Mouse (Mus musculus) lung, postnatal 0 days (tissue): ENCODE results near the gene Nhlrc1. TPM values are rescaled to one million over a fixed set of nuclear protein-coding genes. Genes with fewer than 3 reads are reported as not detected.

ENCODE experiments used
- ATAC-seq: fragments of 200-750 bp; cut with Nextera tagmentation; 2 replicates; pipeline ENCODE4 v1.8.0; 2017; ENCODE audit warnings: moderate library complexity
- DNase-seq: peaks from one replicate; pipeline ENCODE4 v3.0.0-alpha.2; 2016; ENCODE audit warnings: low spot score
- H3K27ac ChIP-seq: fragments of 300-500 bp; sonication (generic); 2 replicates; pipeline ENCODE4 v1.5.1; 2014; ENCODE audit warnings: antibody characterized with exemption, mild to moderate bottlenecking, low read length, mixed read lengths
- H3K27me3 ChIP-seq: fragments of 300-500 bp; sonication (generic); replicated peaks from 2 replicates; pipeline ENCODE4 v1.6.1; 2014; ENCODE audit warnings: low read length, mixed read lengths; ENCODE audit not compliant: insufficient read depth
- H3K36me3 ChIP-seq: fragments of 300-500 bp; sonication (generic); 2 replicates; pipeline ENCODE4 v1.6.1; 2014; ENCODE audit warnings: low read length, mixed read lengths; ENCODE audit not compliant: insufficient read depth
- H3K4me1 ChIP-seq: fragments of 300-500 bp; sonication (generic); 2 replicates; pipeline ENCODE4 v1.6.1; 2014; ENCODE audit warnings: antibody characterized with exemption, low read depth, low read length, mixed read lengths; ENCODE audit not compliant: insufficient read depth
- H3K4me2 ChIP-seq: fragments of 300-500 bp; sonication (generic); replicated peaks from 2 replicates; pipeline ENCODE4 v1.6.1; 2014; ENCODE audit warnings: low read depth, mild to moderate bottlenecking, low read length, moderate library complexity, mixed read lengths
- H3K4me3 ChIP-seq: fragments of 300-500 bp; sonication (generic); 2 replicates; pipeline ENCODE4 v1.5.1; 2014; ENCODE audit warnings: low read depth, low read length
- H3K9ac ChIP-seq: fragments of 300-500 bp; sonication (generic); replicated peaks from 2 replicates; pipeline ENCODE4 v1.6.1; 2014; ENCODE audit warnings: low read depth, mild to moderate bottlenecking
- H3K9me3 ChIP-seq: fragments of 300-500 bp; sonication (generic); 2 replicates; pipeline ENCODE4 v1.6.1; 2016; ENCODE audit warnings: low read length, mixed read lengths
- CTCF ChIP-seq: IDR thresholded peaks from 2 replicates; pipeline ENCODE4 v1.5.1; 2016; ENCODE audit warnings: antibody characterized with exemption, mild to moderate bottlenecking
- EP300 ChIP-seq: IDR thresholded peaks from 2 replicates; pipeline ENCODE4 v1.6.1; 2016; ENCODE audit warnings: antibody characterized with exemption, mild to moderate bottlenecking, control low read depth
- WGBS: fragments of 180-500 bp; shearing (Covaris S2); extraction: QIAGEN DNeasy Blood & Tissue Kit; methylation state at CpG from one replicate; pipeline ENCODE4 v1.1.7; 2014; 5-methylcytosine and 5-hydroxymethylcytosine counted together
- polyA plus RNA-seq: library from polyadenylated mRNA; unstranded; fragments of >200 nt; fragmentation: Nextera tagmentation; extraction: Ambion mirVana; gene quantifications from 2 replicates; pipeline ENCODE4 v1.2.1, GENCODE M21; 2015

Nhlrc1 gene
- polyA plus RNA-seq, 1 experiment from 2014 or later: 2.1 TPM

GRCm38 (mm10) chr13:47050009-47050408, 35.4 kb upstream of the Nhlrc1 start:
- Histone ChIP-seq H3K4me1 (no peaks in the 10 kb centered on the region), H3K27me3 (no peaks in the 10 kb centered on the region), H3K4me2 (no peak overlapping the region), H3K4me3 (no peak overlapping the region), H3K9me3 (no peaks in the 10 kb centered on the region), H3K9ac (no peak overlapping the region), H3K36me3 (peaks cover 14% of the 10 kb centered on the region; the same call in 1 of the 2 replicates), H3K27ac (no peak overlapping the region)
- 58% methylated on average over 4 of the region's 4 CpGs for WGBS
- ATAC-seq (no peak), DNase-seq (no peak)
- TF ChIP-seq EP300: no peak
- no peak for TF ChIP-seq CTCF

DNA sequence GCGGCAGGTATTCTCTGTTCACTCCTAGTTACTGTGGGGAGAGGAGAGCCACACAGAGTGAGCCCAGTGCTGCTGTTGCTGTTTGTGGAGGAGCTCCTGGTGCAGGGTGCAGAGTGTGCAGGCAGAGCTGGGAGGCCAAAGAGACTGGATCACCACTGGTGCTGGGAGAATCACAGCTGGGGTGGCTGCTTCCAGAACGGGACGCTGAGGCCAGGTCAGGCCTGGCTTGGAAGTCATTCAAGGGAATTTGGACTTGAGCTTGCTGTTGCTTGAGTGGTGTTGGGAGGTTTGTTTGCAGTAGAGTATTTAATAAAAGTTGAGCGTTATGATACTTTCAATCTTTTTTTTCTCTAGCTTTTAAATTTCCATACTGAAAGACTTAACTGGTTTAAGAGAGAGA, 33.3 kb upstream of the Nhlrc1 start:
- no peaks in the 10 kb centered on the region for H3K9me3 ChIP-seq
- H3K27me3 ChIP-seq: no peaks in the 10 kb centered on the region
- 68% methylated on average over 4 of the region's 4 CpGs for WGBS
- peaks cover 8% of the 10 kb centered on the region; the same call in 1 of the 2 replicates for H3K4me1 ChIP-seq
- no peak overlapping the region for H3K27ac ChIP-seq
- no peak for DNase-seq
- H3K4me2 ChIP-seq: no peak overlapping the region
- H3K36me3 ChIP-seq: peaks cover 14% of the 10 kb centered on the region; the same call in 1 of the 2 replicates
- H3K9ac ChIP-seq: no peak overlapping the region
- TF ChIP-seq CTCF (no peak), EP300 (no peak)
- no peak overlapping the region for H3K4me3 ChIP-seq
- ATAC-seq: no peak

DNA sequence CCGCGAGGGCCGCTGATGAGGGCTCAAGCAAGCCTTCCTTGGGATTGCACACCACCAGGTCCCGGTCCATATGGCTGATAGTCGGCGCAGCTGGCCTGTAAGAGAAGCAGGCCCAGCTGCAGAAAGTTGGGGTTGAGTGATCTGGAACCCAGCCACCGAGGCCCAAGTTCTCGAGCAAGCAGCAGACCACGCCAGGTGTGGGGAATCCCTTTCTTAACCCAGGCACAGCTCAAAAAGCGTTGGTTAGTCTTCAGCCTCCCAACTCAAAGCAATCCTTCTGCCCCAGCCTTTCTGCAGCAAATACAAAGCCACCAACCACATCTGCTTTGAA, 29.9 kb upstream of the Nhlrc1 start, which contains the start of gene Tpmt:
TSS of gene Tpmt (minus strand) at position 121 of the 331 bp plus-strand sequence.
- peak within 1 kb of the TSS; percentile 63 for H3K9ac ChIP-seq
- no peaks in the 10 kb centered on the region for H3K27me3 ChIP-seq
- TF ChIP-seq EP300 (no peak), CTCF (no peak)
- ATAC-seq (no peak), DNase-seq (no peak)
- H3K4me2 ChIP-seq: peak within 1 kb of the TSS; percentile 98
- peaks cover 8% of the 10 kb centered on the region; the same call in 1 of the 2 replicates for H3K4me1 ChIP-seq
- no peaks in the 10 kb centered on the region for H3K9me3 ChIP-seq
- no peaks in the 10 kb centered on the region for H3K36me3 ChIP-seq
- WGBS: 12% methylated on average over 10 of the region's 10 CpGs
- peak within 1 kb of the TSS; percentile 93 for H3K4me3 ChIP-seq
- H3K27ac ChIP-seq: peak within 1 kb of the TSS; percentile 55

- peaks cover 8% of the 10 kb centered on the region; the same call in 1 of the 2 replicates for H3K4me1 ChIP-seq
- WGBS: 3% methylated on average over 44 of the region's 45 CpGs
These were observed 29.4 kb upstream of the Nhlrc1 start for GRCm38 (mm10) chr13:47043833-47044616.

DNA sequence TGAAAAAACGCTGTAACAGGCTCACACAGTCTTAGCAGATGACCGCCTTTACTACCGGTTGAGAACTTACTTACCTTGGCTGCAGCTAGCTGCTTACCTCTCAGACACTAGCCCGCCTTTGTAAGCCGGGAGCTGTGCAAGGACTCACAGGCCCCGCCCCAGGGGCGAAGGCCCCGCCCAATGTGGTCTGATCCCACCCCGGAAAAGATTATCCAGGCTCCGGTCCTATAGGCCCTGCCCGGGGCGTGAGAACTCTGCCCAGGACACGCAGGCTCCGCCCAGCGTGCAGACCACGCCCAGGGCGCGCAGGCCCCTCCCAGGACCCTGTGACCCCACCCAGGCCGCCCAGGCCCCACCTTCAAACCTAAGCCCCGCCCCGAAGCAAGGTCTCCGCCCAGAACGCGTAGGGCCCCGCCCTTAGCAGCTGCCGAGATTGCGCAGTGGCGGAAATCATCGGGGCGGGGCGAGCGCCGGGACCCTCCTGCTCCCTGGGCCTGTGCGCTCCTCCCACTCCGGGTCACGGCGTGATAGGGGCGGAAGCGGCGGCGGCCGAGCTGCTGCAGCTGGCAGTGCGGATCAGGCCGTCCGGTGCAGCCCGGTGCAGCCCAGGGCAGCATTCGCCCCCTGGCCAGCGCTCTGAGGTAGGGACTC, 28.5 kb upstream of the Nhlrc1 start, which contains the start of gene Kdm1b:
TSS of gene Kdm1b (plus strand) at position 470 of the 651 bp plus-strand sequence.
- DNase-seq: peak; percentile 98
- WGBS: under 1% methylated on average over 45 of the region's 48 CpGs
- H3K27me3 ChIP-seq: no peaks in the 10 kb centered on the region
- no peak for TF ChIP-seq CTCF
- TF ChIP-seq EP300: no peak
- peak within 1 kb of the TSS; percentile 55 for H3K27ac ChIP-seq
- peak within 1 kb of the TSS; percentile 63 for H3K9ac ChIP-seq
- peak within 1 kb of the TSS; percentile 93 for H3K4me3 ChIP-seq
- ATAC-seq: peak; percentile 97
- peaks cover 8% of the 10 kb centered on the region; the same call in 1 of the 2 replicates for H3K4me1 ChIP-seq
- H3K36me3 ChIP-seq: no peaks in the 10 kb centered on the region
- H3K4me2 ChIP-seq: peak within 1 kb of the TSS; percentile 98
- H3K9me3 ChIP-seq: no peaks in the 10 kb centered on the region

More at GRCm38 (mm10) chr13:47043833-47044616, 29.4 kb upstream of the Nhlrc1 start:
- Histone ChIP-seq H3K27me3 (no peaks in the 10 kb centered on the region), H3K4me2 (peak overlapping the region; percentile 98), H3K9me3 (no peaks in the 10 kb centered on the region), H3K9ac (peak overlapping the region; percentile 63), H3K36me3 (no peaks in the 10 kb centered on the region), H3K27ac (peak overlapping the region; percentile 55), H3K4me3 (peak overlapping the region; percentile 93)
- ATAC-seq (no peak; the same call in 1 of the 2 replicates), DNase-seq (peak; percentile 39)
- no peak for TF ChIP-seq CTCF
- no peak for TF ChIP-seq EP300

DNA sequence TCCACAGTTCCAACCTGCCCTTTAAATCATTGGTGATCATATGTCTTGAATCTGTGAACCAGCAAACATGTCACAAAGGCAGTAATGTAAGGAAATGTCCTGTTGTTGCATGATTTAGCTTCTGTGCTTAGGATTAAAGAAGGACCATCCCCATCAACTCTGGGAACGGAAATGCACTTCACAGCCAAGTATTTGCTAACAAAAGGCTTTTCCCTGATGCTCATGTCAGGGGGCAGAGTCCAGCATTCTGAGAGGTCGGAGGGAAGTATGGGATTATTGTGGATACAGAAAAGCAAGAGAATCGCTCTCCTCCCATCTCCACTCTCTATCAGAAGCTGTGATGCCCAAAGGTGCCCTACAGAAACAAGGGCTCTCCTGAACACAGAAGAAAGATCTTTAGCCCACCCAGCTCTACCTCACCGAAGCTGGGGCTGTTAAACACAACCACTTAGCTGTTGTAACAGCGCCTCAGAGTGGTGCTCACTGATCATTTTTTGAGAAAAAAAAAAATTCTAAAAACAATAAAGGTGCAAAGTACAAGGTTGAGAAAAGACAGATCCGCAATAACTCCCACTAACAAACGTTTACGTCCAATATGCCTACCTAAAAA, 27.5 kb upstream of the Nhlrc1 start:
- Histone ChIP-seq H3K4me3 (0 out of 2 replicates have a peak overlapping the region, but pooled peaks have one; percentile 93), H3K9me3 (no peaks in the 10 kb centered on the region), H3K4me2 (peak overlapping the region; percentile 64; the same call in 1 of the 2 replicates), H3K4me1 (peaks cover 8% of the 10 kb centered on the region; the same call in 1 of the 2 replicates), H3K27ac (no peak overlapping the region; the same call in 1 of the 2 replicates), H3K9ac (no peak overlapping the region), H3K27me3 (no peaks in the 10 kb centered on the region), H3K36me3 (no peaks in the 10 kb centered on the region)
- WGBS: 44% methylated on average over 8 of the region's 8 CpGs
- TF ChIP-seq EP300 (no peak), CTCF (peak; percentile 25)
- DNase-seq (peak; percentile 37), ATAC-seq (no peak)
